Mouse (Mus musculus) ES-Bruce4 (cell line): ENCODE data around the gene Dennd2d.

Source experiments
- CTCF ChIP-seq: IDR thresholded peaks from one replicate; pipeline ENCODE4 v1.8.1; 2011; ENCODE audit warnings: low read depth, low read length
- EP300 ChIP-seq: IDR thresholded peaks from 2 replicates; pipeline ENCODE4 v1.6.1; 2011; ENCODE audit warnings: low read depth, low read length; ENCODE audit not compliant: insufficient read depth
- POLR2A ChIP-seq: IDR thresholded peaks from one replicate; pipeline ENCODE4 v1.8.1; 2011; ENCODE audit warnings: low read length; ENCODE audit not compliant: insufficient read depth

DNA sequence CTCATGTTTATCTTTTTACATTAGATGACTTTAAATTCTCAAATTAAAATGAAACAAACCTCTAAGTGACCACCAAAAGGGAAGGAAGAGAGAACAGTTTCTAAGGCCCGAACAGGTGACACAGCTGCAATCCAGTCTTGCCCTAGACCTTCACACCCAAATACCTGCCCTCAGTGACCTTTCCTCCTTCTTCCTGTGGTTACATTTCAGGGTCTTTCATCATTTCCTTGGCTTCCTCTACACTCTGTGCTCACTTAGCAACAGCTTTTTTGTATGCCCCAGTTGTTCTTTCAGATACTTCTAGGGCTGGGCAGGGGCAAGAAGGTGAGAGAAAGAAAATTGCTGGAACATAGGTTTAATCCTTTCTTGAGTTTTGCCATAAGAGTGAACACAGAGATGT lies 17.5 kb upstream of the Dennd2d start:
- TF ChIP-seq CTCF: no peak
- no peak for TF ChIP-seq POLR2A
- TF ChIP-seq EP300: no peak
